Mouse (Mus musculus): ENCODE results near the gene Trappc1. TPM values are rescaled to one million over a fixed set of nuclear protein-coding genes. Genes with fewer than 3 reads are reported as not detected.
A peak's percentile ranks its signal among the peaks of the same experiment; 100 is the strongest.

The Trappc1 gene
- polyA plus RNA-seq, 1 experiment: 48.5 TPM

GRCm38 (mm10) chr11:69366157-69366854, 42.5 kb downstream of the Trappc1 start:
- peak; percentile 63; the same call in 1 of the 2 replicates for TF ChIP-seq POLR2A (IDR thresholded peaks at IDR 0.05; ENCODE audit: borderline replicate concordance, extremely low read depth, low read depth, low read length)
- no peak for TF ChIP-seq CTCF (IDR thresholded peaks at IDR 0.05; ENCODE audit: insufficient read depth, low read length)
- under 1% methylated on average over 26 of the region's 26 CpGs for WGBS
- DNase-seq: peak; percentile 97
- peaks cover 21% of the 10 kb centered on the region for H3K4me1 ChIP-seq (ENCODE audit: control insufficient read depth, insufficient read depth, low read length)
- H3K4me3 ChIP-seq (replicated peaks; ENCODE audit: extremely low read depth, low read depth, low read length): peak overlapping the region; percentile 19

DNA sequence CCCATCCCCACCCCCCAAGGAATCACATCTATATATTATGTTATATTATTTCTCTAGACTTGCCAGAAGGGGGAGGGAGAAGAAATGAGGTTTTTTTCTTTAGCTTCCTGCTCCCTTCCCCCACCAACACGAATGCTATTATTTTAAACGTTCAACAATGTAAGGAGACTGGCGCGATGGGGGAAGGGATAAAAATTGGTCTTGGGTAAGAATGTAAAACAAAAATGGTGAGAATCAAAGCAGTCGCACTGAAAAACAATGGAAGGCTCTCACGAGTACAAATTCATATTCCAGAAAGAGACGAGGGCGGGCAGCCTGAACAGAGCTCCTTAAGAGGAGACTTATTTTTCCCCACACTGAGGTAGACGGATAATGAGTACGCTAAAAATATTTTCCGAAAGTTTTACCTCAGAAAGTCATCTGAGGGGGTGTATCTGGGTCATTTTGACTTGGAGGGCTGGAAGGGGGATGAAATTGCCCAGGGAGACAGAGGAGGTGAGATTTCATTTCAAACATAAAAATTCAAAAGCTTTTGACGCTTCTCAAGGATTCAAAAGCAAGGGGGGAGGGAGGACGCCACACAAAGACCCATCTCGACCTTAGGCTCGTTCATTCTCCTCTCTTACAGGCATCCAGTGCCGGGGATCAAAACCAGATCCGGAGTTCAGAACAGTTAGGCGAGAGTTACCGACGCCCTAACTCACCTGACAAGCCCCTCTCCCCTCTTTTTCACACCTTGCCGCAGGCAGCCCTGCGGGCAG, 43.3 kb downstream of the Trappc1 start:
- Histone ChIP-seq H3K4me3 (replicated peaks; ENCODE audit: extremely low read depth, low read depth, low read length) (peak overlapping the region; percentile 48), H3K4me1 (ENCODE audit: control insufficient read depth, insufficient read depth, low read length) (peaks cover 21% of the 10 kb centered on the region)
- under 1% methylated on average over 22 of the region's 22 CpGs for WGBS
- TF ChIP-seq CTCF (IDR thresholded peaks at IDR 0.05; ENCODE audit: insufficient read depth, low read length): no peak
- peak; percentile 58 for DNase-seq

DNA sequence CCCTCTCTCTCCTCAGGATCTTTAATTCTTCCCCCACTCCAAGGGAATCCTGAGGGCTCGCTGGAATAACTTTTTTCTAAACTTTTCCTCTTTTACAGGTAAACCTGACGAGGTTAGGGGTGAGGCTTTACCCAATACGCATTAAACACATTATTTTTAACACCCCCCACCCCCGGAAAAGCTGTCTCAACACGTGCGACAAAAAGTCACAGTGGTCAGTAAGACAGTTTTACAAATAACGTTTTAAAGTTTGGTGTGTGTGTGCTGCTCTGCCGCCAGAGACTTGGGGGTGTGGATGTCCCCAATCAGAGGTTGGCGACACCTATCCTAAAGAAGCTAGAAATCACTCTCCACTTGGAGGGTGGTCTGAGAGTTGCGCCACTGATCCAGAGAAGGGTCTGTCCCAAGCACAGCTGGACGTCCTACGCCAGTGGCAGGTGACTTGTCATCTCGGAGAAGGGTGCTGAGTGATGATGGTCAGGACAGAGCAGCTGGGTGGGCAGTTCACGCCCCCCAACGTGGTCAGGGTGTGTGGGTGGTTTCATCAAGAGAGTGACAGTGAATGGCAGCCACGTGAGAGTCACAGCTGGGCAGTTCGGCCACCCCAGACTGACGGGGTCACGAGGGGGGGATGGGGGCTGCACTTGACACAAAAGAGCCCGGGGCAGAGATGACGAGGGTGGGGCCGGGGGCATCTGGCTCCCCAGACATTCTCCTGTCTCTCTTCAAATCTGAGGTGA, 44.0 kb downstream of the Trappc1 start:
- H3K4me1 ChIP-seq (ENCODE audit: control insufficient read depth, insufficient read depth, low read length): peaks cover 21% of the 10 kb centered on the region
- H3K4me3 ChIP-seq (replicated peaks; ENCODE audit: extremely low read depth, low read depth, low read length): peak overlapping the region; percentile 68
- peak; percentile 62 for DNase-seq
- 1% methylated on average over 22 of the region's 22 CpGs for WGBS
- no peak; the same call in 1 of the 2 replicates for TF ChIP-seq POLR2A (IDR thresholded peaks at IDR 0.05; ENCODE audit: borderline replicate concordance, extremely low read depth, low read depth, low read length)
- no peak for TF ChIP-seq CTCF (IDR thresholded peaks at IDR 0.05; ENCODE audit: insufficient read depth, low read length)

DNA sequence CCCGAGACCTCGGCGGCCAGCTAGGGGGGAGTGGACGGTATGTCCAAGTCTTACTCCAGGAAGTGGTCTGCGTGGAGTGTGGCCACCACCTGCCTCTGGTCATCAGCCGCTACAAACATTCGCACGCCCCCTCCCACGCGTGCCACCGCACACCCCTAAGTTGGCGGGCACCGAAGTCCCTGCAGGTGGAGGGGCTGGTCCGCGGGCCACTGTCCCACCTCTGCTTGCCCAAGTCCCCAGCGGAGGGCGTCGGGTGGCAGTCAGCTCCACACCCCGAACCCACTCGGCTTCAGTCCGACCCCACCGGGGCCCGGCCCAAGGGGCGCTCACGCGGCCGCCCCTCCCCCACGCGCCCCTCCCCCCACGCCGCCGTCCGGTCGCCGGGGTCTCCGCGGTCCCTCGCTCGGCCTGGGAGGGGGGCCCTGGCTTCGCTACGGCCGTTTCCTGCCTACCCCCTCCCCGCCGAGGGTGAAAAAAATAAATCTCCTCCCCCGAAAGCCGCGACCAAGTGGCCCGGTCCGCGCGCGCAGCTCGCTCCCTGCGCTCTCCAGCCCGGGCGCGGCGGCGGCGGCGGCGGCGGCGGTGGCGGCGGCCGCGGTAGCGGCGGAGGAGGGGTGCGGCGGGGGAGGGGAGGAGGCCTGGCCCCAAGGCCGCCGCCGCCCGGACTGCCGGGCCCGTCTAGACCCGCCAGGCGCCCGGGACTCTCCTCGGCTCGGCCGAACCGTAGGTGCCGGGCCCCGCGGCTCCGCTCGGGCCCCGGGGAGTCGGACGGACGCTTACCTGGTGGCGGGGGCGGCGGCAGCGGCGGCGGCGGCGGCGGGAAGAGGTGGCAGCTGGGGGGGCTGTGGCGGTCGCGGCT, 44.8 kb downstream of the Trappc1 start:
- peak; percentile 63 for DNase-seq
- peak overlapping the region; percentile 98 for H3K4me3 ChIP-seq (replicated peaks; ENCODE audit: extremely low read depth, low read depth, low read length)
- whole genome bisulfite sequencing: under 1% methylated on average over 58 of the region's 106 CpGs
- peaks cover 21% of the 10 kb centered on the region for H3K4me1 ChIP-seq (ENCODE audit: control insufficient read depth, insufficient read depth, low read length)
- no peak for TF ChIP-seq POLR2A (IDR thresholded peaks at IDR 0.05; ENCODE audit: borderline replicate concordance, extremely low read depth, low read depth, low read length)
- TF ChIP-seq CTCF (IDR thresholded peaks at IDR 0.05; ENCODE audit: insufficient read depth, low read length): no peak

DNA sequence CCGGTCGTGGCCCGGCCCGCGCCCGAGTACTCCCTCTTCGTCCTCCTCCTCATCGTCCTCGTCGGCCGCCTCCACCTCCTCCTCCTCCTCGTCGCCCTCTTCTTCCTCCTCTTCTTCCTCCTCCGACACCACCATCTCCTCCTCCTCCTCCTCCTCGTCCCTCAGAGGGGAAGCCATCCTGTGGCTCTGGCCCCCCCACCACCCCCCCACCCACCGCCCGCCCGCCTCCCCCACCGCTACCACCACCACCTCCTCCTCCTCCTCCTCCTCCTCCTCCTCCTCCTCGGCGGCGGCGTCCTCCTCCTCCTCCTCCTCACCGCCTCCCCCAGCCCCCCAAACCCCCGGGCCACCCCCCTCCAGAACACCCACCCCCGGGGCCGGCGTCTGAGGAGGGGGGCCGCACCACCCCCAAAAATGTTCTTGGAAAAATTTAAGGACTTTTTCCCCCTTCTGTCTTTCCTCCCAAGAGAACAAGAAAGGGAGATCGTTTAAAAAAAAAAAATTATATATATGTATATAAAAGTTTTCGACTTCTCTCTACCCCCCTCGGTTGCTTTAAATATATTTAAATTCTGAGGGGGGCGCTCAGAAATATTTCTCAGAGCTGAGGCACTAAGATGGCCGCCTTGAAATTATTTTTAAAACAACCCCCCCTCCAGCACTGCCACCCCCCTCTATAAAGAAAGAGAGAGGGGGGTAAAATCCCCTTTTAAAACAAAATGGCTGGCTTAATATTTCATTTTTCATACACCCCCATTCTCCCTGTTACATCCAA, 45.6 kb downstream of the Trappc1 start, which contains the start of gene Chd3:
Gene Chd3, minus strand, starts transcription at position 192 of the 775 bp plus-strand sequence.
- peaks cover 19% of the 10 kb centered on the region for H3K4me1 ChIP-seq (ENCODE audit: control insufficient read depth, insufficient read depth, low read length)
- no peak for TF ChIP-seq CTCF (IDR thresholded peaks at IDR 0.05; ENCODE audit: insufficient read depth, low read length)
- no peak; the same call in 1 of the 2 replicates for TF ChIP-seq POLR2A (IDR thresholded peaks at IDR 0.05; ENCODE audit: borderline replicate concordance, extremely low read depth, low read depth, low read length)
- under 1% methylated on average over 18 of the region's 34 CpGs for WGBS

GRCm38 (mm10) chr11:69369990-69370816, 46.4 kb downstream of the Trappc1 start:
- no peak overlapping the region for H3K4me3 ChIP-seq (replicated peaks; ENCODE audit: extremely low read depth, low read depth, low read length)
- TF ChIP-seq POLR2A (IDR thresholded peaks at IDR 0.05; ENCODE audit: borderline replicate concordance, extremely low read depth, low read depth, low read length): no peak
- TF ChIP-seq CTCF (IDR thresholded peaks at IDR 0.05; ENCODE audit: insufficient read depth, low read length): no peak
- 32% methylated on average over 2 of the region's 2 CpGs for WGBS
- no peak for DNase-seq
- H3K4me1 ChIP-seq (ENCODE audit: control insufficient read depth, insufficient read depth, low read length): peaks cover 14% of the 10 kb centered on the region

More for the DNA sequence above, 45.6 kb downstream of the Trappc1 start, which contains the start of gene Chd3:
- DNase-seq: no peak
- peak within 1 kb of the TSS; percentile 98 for H3K4me3 ChIP-seq (replicated peaks; ENCODE audit: extremely low read depth, low read depth, low read length)

DNA sequence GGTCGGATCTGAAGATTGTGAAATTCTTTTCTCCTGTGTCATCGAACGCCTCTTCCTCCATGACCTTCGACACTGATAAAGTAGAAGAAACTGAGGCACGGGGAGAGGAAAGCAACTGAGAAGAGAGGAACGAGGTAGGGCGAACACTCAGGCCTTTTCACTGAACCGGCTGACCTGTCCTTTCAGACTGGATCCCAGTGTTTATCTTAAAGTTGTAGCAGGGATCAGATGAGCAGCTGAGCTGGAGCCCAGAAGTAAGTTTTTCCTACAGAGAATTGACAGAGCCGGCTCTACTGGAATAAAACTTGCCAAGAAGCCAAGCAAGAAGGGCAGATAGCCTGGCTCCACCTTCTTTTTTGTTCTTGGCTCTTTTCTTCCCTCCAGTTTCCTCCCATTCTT, 47.0 kb downstream of the Trappc1 start:
- DNase-seq: no peak
- peaks cover 7% of the 10 kb centered on the region for H3K4me1 ChIP-seq (ENCODE audit: control insufficient read depth, insufficient read depth, low read length)
- H3K4me3 ChIP-seq (replicated peaks; ENCODE audit: extremely low read depth, low read depth, low read length): no peak overlapping the region
- TF ChIP-seq POLR2A (IDR thresholded peaks at IDR 0.05; ENCODE audit: borderline replicate concordance, extremely low read depth, low read depth, low read length) (no peak), CTCF (IDR thresholded peaks at IDR 0.05; ENCODE audit: insufficient read depth, low read length) (no peak)
- 29% methylated on average over 9 of the region's 9 CpGs for WGBS
